Comparison of ENCODE assay signal across 8 mouse cellular contexts in genomic region chr17:87264927-87265791, GRCm38 (mm10). TPM values are rescaled to one million over a fixed set of nuclear protein-coding genes. Genes with fewer than 3 reads are reported as not detected.
A peak's percentile ranks its signal among the peaks of the same experiment; 100 is the strongest.
DNase-seq lines count a peak whose midpoint lies in the region; ATAC-seq and TF ChIP-seq lines count a peak whose summit lies in the region.

No protein-coding gene starts in this region.

- peaks cover 13% of the 10 kb centered on the region; the same call in 1 of the 2 replicates for H3K36me3 ChIP-seq in forebrain, postnatal 0 days (ENCODE audit: insufficient read depth)

- WGBS in bone marrow, adult 2 months = 4% methylated on average over 28 of the region's 28 CpGs
- WGBS in forebrain, postnatal 0 days = 6% methylated on average over 28 of the region's 28 CpGs

- peak in 1 of 2 experiments; percentile 10 for DNase-seq in layer of hippocampus, adult 2 months (ENCODE audit: low spot score in 2 of 2)
- no peak for DNase-seq in layer of hippocampus, postnatal 10 days (ENCODE audit: low spot score in 2 of 2)
- no peak for DNase-seq in forebrain, postnatal 0 days
- DNase-seq in frontal cortex, postnatal 36 days (ENCODE audit: low spot score in 2 of 2) = no peak
- DNase-seq in right cerebral cortex, postnatal 10 days (ENCODE audit: low spot score in 2 of 2) = no peak
- no peak for DNase-seq in thymus, postnatal 0 days (ENCODE audit: low spot score)

- peak overlapping the region; percentile 99 for H3K4me3 ChIP-seq in layer of hippocampus, adult 2 months
- peak overlapping the region; percentile 91 for H3K4me3 ChIP-seq in bone marrow, adult 2 months (replicated peaks; ENCODE audit: control insufficient read depth, low read depth, low read length)
- peak overlapping the region; percentile 90 for H3K4me3 ChIP-seq in forebrain, postnatal 0 days (ENCODE audit: low read depth, low read length)

- H3K9me3 ChIP-seq in forebrain, postnatal 0 days (ENCODE audit: low read length) = no peaks in the 10 kb centered on the region

- no peak for TF ChIP-seq POLR2A in bone marrow, adult 2 months (IDR thresholded peaks at IDR 0.05; ENCODE audit: borderline replicate concordance, control insufficient read depth, low read depth, low read length)

- no peak for TF ChIP-seq CTCF in layer of hippocampus, adult 2 months (conservative IDR thresholded peaks at IDR 0.05)
- no peak for TF ChIP-seq CTCF in bone marrow, adult 2 months (IDR thresholded peaks at IDR 0.05; ENCODE audit: control insufficient read depth, insufficient read depth, low read length)
- TF ChIP-seq CTCF in forebrain, postnatal 0 days (IDR thresholded peaks at IDR 0.05; ENCODE audit: low read depth) = no peak

- peaks cover 5% of the 10 kb centered on the region; the same call in 1 of the 2 replicates for H3K4me1 ChIP-seq in bone marrow, adult 2 months (ENCODE audit: control insufficient read depth, insufficient read depth, low read length)
- H3K4me1 ChIP-seq in forebrain, postnatal 0 days (ENCODE audit: insufficient read depth) = peaks cover 20% of the 10 kb centered on the region

- H3K27me3 ChIP-seq in forebrain, postnatal 0 days (ENCODE audit: insufficient read depth, low read length) = no peaks in the 10 kb centered on the region

- peak overlapping the region; percentile 92 for H3K9ac ChIP-seq in forebrain, postnatal 0 days

- peak; percentile 66 for ATAC-seq in forebrain, postnatal 0 days
- ATAC-seq in megakaryocyte progenitor cell, adult 5-6 weeks (replicated peaks; ENCODE audit: poor library complexity) = peak; percentile 42

- H3K27ac ChIP-seq in layer of hippocampus, adult 2 months = peak overlapping the region; percentile 95
- H3K27ac ChIP-seq in bone marrow, adult 2 months (ENCODE audit: control insufficient read depth, insufficient read depth, low read depth, low read length, poor library complexity) = peak overlapping the region; percentile 65
- peak overlapping the region; percentile 72 for H3K27ac ChIP-seq in forebrain, postnatal 0 days (ENCODE audit: low read depth, low read length)

- H3K4me2 ChIP-seq in forebrain, postnatal 0 days (ENCODE audit: low read depth) = peak overlapping the region; percentile 86

RNA-seq across cellular contexts. Expression of gene Mcfd2, which starts 0.6 kb away (rescaled TPM):
- 10 to 100 TPM; 56.0 to 62.6 TPM for total RNA-seq in layer of hippocampus, adult 2 months (2021)
- 10 to 100 TPM; 35.4 to 37.0 TPM for total RNA-seq in layer of hippocampus, postnatal 10 days (2021)
- 10.4 and 15.7 TPM in 2 replicates for polyA plus RNA-seq in bone marrow, adult 2 months (2011; ENCODE audit: insufficient read depth, insufficient read length, low replicate concordance, missing spikeins)
- total RNA-seq in forebrain, postnatal 0 days (2014; rRNA removed) = 35.0 and 42.5 TPM in 2 replicates
- 37.9 and 40.7 TPM in 2 replicates for polyA plus RNA-seq in forebrain, postnatal 0 days (2015; fragmentation: Nextera tagmentation; extraction: Ambion mirVana)
- total RNA-seq in megakaryocyte progenitor cell, adult 5-6 weeks (2015) = 41.7 and 41.8 TPM in 2 replicates
- 111 and 130 TPM in 2 replicates for total RNA-seq in megakaryocyte progenitor cell, adult 5-6 weeks (2017)
- 57.7 and 58.4 TPM in 2 replicates for polyA plus RNA-seq in thymus, postnatal 0 days (2015; fragmentation: Nextera tagmentation; extraction: Ambion mirVana)

RNA-seq across cellular contexts. Expression of gene Ttc7, which starts 17.5 kb away (rescaled TPM):
- 1 to 10 TPM; 7.0 to 8.6 TPM for total RNA-seq in layer of hippocampus, adult 2 months (2021)
- 1 to 10 TPM; 6.4 to 7.1 TPM for total RNA-seq in layer of hippocampus, postnatal 10 days (2021)
- polyA plus RNA-seq in bone marrow, adult 2 months (2011; ENCODE audit: insufficient read depth, insufficient read length, low replicate concordance, missing spikeins) = 37.3 and 77.9 TPM in 2 replicates
- 6.1 and 6.4 TPM in 2 replicates for total RNA-seq in forebrain, postnatal 0 days (2014; rRNA removed)
- polyA plus RNA-seq in forebrain, postnatal 0 days (2015; fragmentation: Nextera tagmentation; extraction: Ambion mirVana) = 7.0 and 7.5 TPM in 2 replicates
- total RNA-seq in megakaryocyte progenitor cell, adult 5-6 weeks (2015) = 47.8 and 54.7 TPM in 2 replicates
- total RNA-seq in megakaryocyte progenitor cell, adult 5-6 weeks (2017) = 53.2 and 58.5 TPM in 2 replicates
- 31.2 and 33.5 TPM in 2 replicates for polyA plus RNA-seq in thymus, postnatal 0 days (2015; fragmentation: Nextera tagmentation; extraction: Ambion mirVana)
